Mouse (Mus musculus) kidney, adult 18-20 months (tissue): ENCODE data around the gene Fbxl13.

Experiments used
- DNase-seq: peaks from one replicate; pipeline ENCODE4 v3.0.0; 2021

Gene Fbxl13

DNA sequence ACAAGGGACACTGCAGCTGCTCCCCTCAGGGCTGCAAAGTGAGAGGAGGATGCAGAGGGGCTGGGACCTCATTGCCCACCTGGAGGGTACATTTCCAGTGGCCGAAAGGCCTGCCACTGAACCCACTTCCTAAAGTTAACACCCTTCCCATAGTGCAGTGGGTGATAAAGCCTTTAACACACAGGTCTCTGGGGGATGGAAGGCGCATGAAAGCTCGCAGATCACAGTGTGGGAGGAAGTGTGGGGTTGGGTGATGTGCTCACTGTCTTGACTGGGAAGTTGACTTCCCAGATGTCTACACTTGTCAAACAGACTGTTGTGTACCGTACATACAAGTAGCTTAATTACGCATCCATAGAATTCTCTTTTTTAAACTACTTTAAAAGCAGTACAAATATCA, 165.7 kb downstream of the Fbxl13 start:
- no peak for DNase-seq

DNA sequence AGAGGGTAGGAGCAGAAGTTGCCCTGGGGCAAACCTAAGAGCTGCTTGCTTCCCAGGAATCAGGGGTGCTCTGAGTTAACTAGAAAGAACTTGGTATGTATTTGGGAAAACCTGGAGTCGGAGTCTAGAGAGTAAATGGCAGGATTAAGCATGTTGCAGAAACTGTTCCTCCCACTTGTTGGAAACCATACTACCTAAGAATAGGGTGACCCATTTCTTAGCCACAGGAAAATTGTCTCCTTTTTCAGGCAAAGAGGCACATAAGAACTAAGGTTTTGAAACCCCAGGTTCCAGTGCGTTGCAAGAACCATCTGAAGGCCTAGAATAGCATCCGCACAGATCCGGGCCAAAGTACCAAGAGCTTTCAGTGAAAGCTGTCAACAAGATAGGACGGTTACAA, 167.0 kb downstream of the Fbxl13 start:
- no peak for DNase-seq

- no peak for DNase-seq
These were observed 177.3 kb downstream of the Fbxl13 start for GRCm38 (mm10) chr5:21468100-21468499.

DNA sequence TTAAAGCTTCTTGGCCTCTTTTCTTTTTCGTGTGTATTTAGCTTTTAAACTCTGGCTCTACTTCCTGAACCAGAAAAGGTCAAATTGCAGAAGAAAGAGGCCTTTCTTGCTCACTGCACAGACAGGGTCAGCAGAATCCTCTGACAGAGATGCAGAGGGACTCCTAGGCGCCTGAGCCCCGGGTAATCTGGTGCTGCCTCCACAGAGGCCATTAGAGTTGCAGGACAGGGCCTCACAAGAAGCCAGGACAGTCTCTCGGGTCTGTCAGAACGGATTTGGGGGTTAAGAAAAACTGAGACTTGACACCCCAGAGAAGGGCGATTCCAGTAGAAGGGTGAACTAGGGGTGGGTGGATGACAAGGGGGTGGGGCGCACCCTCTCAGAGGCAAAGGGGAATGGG, 178.0 kb downstream of the Fbxl13 start:
- no peak for DNase-seq

GRCm38 (mm10) chr5:21440833-21441530, 204.5 kb downstream of the Fbxl13 start:
- DNase-seq, result no peak

GRCm38 (mm10) chr5:21439446-21440110, 205.9 kb downstream of the Fbxl13 start:
- DNase-seq, result no peak

- no peak for DNase-seq
These were observed 207.0 kb downstream of the Fbxl13 start for GRCm38 (mm10) chr5:21438428-21438827.

- no peak for DNase-seq
These were observed 208.9 kb downstream of the Fbxl13 start for GRCm38 (mm10) chr5:21436471-21436975.

GRCm38 (mm10) chr5:21434148-21434929, 211.1 kb downstream of the Fbxl13 start:
- no peak for DNase-seq
